Mouse (Mus musculus) mouse trophoblast stem cell (cell line): ENCODE data around the gene Zfp385c.
"Not testable (repeated sequence)": the region's sequence is repeated elsewhere in the genome, so short reads cannot be mapped to it uniquely, and the experiment has no call there.

Experiments
- in situ Hi-C, 2 experiments: fragments of 300-500 bp; cut with MseI, MboI; formaldehyde crosslinking; loops; 2 replicates in 1 of 2; 3 replicates in 1 of 2; pipeline ENCODE4 v1.15.1; 2025

Zfp385c gene

GRCm38 (mm10) chr11:100601372-100601771, 90.9 kb downstream of the Zfp385c start:
- in situ Hi-C loops: no loop called here

GRCm38 (mm10) chr11:100598074-100598473, 94.2 kb downstream of the Zfp385c start:
- in situ Hi-C loops: no loop called here

GRCm38 (mm10) chr11:100595533-100595932, 96.7 kb downstream of the Zfp385c start:
- in situ Hi-C loops: no loop called here

GRCm38 (mm10) chr11:100594608-100595007, 97.6 kb downstream of the Zfp385c start:
- in situ Hi-C loops: no loop called here

- in situ Hi-C loops: no loop called here
These were observed 99.8 kb downstream of the Zfp385c start for GRCm38 (mm10) chr11:100592346-100593046.

- in situ Hi-C loops: no loop called here
These were observed 103.8 kb downstream of the Zfp385c start for GRCm38 (mm10) chr11:100588462-100588861.

- in situ Hi-C loops: no loop called here
These were observed 107.1 kb downstream of the Zfp385c start for GRCm38 (mm10) chr11:100585148-100585547.

GRCm38 (mm10) chr11:100584561-100584961, 107.7 kb downstream of the Zfp385c start:
- in situ Hi-C loops: no loop called here

- in situ Hi-C loops: no loop called here
These were observed 109.4 kb downstream of the Zfp385c start for GRCm38 (mm10) chr11:100582836-100583235.

GRCm38 (mm10) chr11:100582413-100582812, 109.8 kb downstream of the Zfp385c start:
- in situ Hi-C loops: not testable (repeated sequence)

GRCm38 (mm10) chr11:100581756-100582155, 110.5 kb downstream of the Zfp385c start:
- in situ Hi-C loops: no loop called here

- in situ Hi-C loops: no loop called here
These were observed 112.0 kb downstream of the Zfp385c start for GRCm38 (mm10) chr11:100580275-100580674.

- in situ Hi-C loops: no loop called here
These were observed 113.0 kb downstream of the Zfp385c start for GRCm38 (mm10) chr11:100579116-100579799.

- in situ Hi-C loops: no loop called here
These were observed 114.2 kb downstream of the Zfp385c start for GRCm38 (mm10) chr11:100577852-100578599.
